Mouse (Mus musculus): ENCODE measurements around the gene Olfr855. TPM values are rescaled to one million over a fixed set of nuclear protein-coding genes. Genes with fewer than 3 reads are reported as not detected.

Gene Olfr855
- not detected for polyA plus RNA-seq (2017; shearing (Covaris generic))

DNA sequence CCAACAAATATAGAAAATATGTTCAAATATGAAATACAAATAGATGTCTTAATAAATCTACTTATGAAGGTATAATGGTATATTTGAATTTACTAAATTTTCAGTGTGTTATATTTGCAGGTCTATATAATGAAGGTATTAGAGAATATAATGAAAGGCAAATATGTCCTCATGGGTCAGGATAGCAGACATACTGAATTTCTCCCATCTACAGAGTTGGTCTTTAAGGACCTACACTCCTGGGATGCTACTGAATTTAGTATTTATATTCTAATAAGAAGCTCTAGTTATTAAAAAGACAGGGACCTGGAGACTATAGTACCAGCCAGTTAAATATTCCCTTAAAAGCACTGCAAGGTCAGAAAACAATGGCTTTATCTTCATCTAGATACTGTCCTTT lies at the start of gene Olfr855:
TSS of gene Olfr855 (plus strand) at position 301 of the 400 bp plus-strand sequence.

DNA sequence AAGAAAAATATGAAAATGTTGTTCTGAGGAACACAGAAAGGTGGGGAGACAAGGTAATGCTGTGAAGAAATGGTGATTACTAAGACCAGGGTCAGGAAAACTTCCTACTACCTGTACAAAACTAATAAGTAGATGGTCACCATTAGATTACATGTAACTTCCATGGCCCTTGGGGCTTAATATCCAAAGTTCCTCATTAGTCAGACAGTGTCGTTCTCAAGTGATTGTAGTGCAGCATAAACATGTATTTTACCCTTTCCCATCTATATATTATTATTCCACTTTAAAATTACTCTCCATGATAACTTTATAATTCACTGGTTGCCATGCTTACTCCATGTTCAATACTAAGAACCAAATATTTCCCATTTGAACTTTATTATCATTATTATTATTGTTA lies 41.4 kb upstream of the Olfr855 start, which contains the start of gene Olfr853:
TSS of gene Olfr853 (minus strand) at position 101 of the 400 bp plus-strand sequence.

DNA sequence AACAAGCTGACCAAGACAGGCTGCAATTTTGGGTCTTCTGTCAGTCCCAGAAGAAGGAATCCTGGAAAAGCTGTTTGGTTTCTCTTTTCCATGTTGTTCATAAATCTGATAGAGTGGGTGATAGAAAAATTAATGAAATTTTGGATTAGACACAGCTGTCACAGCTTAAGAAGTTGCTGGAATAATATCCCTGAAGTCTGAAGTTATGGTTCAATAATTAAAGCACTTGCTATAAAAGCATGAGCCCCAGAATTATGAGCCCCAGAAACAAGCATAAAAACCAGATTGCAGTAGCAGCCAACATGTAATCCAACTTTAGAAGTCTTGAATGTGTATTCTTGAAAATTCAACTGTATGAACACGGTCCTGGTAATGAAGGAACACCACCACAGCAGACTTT lies 15.1 kb upstream of the Olfr855 start, which contains the start of gene Olfr854:
TSS of gene Olfr854 (minus strand) at position 101 of the 400 bp plus-strand sequence.

GRCm38 (mm10) chr9:19621843-19622822 lies 39.7 kb downstream of the Olfr855 start, which contains the start of gene Zfp317:
Gene Zfp317, plus strand, starts transcription at chr9:19622102.

Other genes starting within 250 kb of the Olfr855 start
- not detected for gene Olfr845, start 246.2 kb upstream of the Olfr855 start, polyA plus RNA-seq (2017; shearing (Covaris generic))
- gene Olfr846, start 218.6 kb upstream of the Olfr855 start, polyA plus RNA-seq (2017; shearing (Covaris generic)): not detected
- gene Olfr847, start 203.9 kb upstream of the Olfr855 start, polyA plus RNA-seq (2017; shearing (Covaris generic)): not detected
- not detected for gene Olfr849, start 142.4 kb upstream of the Olfr855 start, polyA plus RNA-seq (2017; shearing (Covaris generic))
- not detected for gene Olfr850, start 104.4 kb upstream of the Olfr855 start, polyA plus RNA-seq (2017; shearing (Covaris generic))
- gene Olfr851, start 89.3 kb upstream of the Olfr855 start, polyA plus RNA-seq (2017; shearing (Covaris generic)): not detected
- gene Olfr853, start 41.5 kb upstream of the Olfr855 start, polyA plus RNA-seq (2017; shearing (Covaris generic)): not detected
- not detected for gene Olfr854, start 15.2 kb upstream of the Olfr855 start, polyA plus RNA-seq (2017; shearing (Covaris generic))
- gene Zfp317, start 39.5 kb downstream of the Olfr855 start, polyA plus RNA-seq (2017; shearing (Covaris generic)): 41.2 TPM
- not detected for gene Olfr857, start 126.8 kb downstream of the Olfr855 start, polyA plus RNA-seq (2017; shearing (Covaris generic))
- gene Olfr58, start 197.7 kb downstream of the Olfr855 start, polyA plus RNA-seq (2017; shearing (Covaris generic)): not detected
- not detected for gene Olfr859, start 222.3 kb downstream of the Olfr855 start, polyA plus RNA-seq (2017; shearing (Covaris generic))

Data from activated CD4-positive, CD25-positive, alpha-beta regulatory T cell, adult 9 weeks (primary cell).